Mouse (Mus musculus) gastrocnemius, postnatal 36 days (tissue): ENCODE results near the gene Adra2b. TPM values are rescaled to one million over a fixed set of nuclear protein-coding genes. Genes with fewer than 3 reads are reported as not detected.

Experiments used
- DNase-seq, 2 experiments: peaks; one replicate each; pipeline ENCODE4 v3.0.0; 2022
- intact Hi-C: fragments of 180-260 bp; cut with DNase I; formaldehyde crosslinking; loops from one replicate; pipeline ENCODE4 v1.15.1; 2025
- total RNA-seq, 2 experiments: library from RNA; stranded (reverse); gene quantifications; 2 replicates each; pipeline ENCODE4 v1.2.3; 2021

Adra2b gene
- total RNA-seq, 2 experiments from 2014 or later: 0.48 to 0.86 TPM

GRCm38 (mm10) chr2:127338416-127338815, 24.6 kb upstream of the Adra2b start, which contains the start of gene Astl:
Gene Astl (plus strand): TSS chr2:127338639.
- intact Hi-C loops: no loop called here
- DNase-seq: no peak

GRCm38 (mm10) chr2:127338833-127339232, 24.2 kb upstream of the Adra2b start:
- intact Hi-C loops: no loop called here
- DNase-seq: no peak

DNA sequence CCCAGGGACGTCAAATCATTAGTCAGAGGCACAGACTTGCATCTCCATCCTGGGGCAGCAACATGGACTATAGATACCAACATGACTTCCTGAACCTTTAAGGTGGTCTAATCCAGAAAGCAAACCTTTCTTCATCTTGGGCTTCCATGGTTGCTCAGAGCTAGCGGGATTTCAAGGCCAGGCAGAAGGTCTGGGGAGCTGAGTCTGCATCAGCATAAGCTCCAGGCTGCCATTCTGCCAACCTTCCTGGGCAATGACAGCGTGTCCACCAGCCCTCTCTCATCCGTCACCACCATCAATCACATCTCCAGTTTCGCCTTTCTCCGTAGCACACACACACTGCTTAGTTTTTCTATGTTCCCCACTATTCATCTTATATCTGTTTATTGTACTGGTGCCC, 23.7 kb upstream of the Adra2b start:
- intact Hi-C loops: no loop called here
- no peak for DNase-seq

GRCm38 (mm10) chr2:127341159-127341558, 21.8 kb upstream of the Adra2b start:
- intact Hi-C loops: loop anchor here (5.0 kb wide), 3 partner anchors 34 to 174 kb away; partner anchors contain the start of genes Ciao1 and Tmem127
- DNase-seq: peak; percentile 32 to 40

- intact Hi-C loops: no loop called here
- DNase-seq: no peak
Measured at GRCm38 (mm10) chr2:127346334-127346733, 16.7 kb upstream of the Adra2b start.

DNA sequence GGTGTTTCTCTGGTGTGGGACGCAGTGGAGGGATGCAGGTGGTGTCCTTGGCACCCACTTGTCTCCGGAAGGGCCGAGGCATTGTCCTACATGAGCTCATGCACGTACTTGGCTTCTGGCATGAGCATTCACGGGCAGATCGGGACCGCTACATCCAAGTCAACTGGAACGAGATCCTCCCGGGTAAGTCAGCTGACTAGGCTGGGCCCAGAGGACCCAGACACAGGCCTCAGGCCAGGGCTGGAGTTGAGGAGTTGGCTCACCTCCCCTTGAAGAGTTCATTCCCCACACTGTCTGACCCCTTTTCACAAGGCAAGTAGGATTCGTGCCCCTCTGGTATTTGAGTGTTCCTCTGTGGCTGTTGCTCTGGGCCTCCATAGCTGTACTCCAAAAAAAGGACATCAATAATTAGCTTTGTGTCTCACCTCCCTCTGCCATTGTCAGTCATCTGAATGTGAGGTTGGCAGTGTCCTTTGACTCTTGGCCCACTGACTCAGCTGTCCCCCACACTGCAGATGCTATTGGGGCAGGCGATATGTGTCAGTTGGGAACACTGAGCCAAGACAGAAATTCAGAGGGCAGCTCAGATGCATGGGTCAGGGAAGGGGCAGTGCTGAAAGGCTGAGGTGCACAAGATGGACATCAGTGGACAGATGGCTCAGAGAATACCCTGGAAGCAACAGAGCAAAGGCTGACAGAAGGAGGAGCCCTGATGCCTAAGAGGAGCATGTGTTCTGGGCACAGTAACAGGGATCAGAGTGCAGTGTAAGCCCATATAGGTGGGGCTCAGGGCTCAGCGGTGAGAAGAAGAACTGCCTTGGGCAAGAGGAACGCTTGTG, 15.6 kb upstream of the Adra2b start:
- intact Hi-C loops: no loop called here
- no peak for DNase-seq

DNA sequence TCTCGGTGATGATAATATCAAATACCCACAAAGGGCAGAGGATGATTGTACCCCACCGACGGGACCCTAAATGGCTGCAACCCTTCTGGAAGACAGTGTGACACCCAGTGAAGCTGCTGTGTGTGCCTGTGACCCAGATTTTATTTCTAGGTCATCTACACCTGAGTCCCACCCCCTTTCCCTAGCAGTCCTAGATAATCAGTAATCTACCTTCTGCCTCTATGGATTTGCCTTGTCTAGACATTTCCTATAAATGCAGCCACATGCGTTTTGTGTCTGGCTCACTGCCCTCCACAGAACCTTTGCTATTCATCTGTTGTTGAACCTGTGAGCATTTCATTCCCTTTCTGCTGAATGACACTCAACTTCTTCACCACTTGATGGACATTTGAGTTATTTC, 9.1 kb upstream of the Adra2b start:
- no peak for DNase-seq
- intact Hi-C loops: no loop called here

DNA sequence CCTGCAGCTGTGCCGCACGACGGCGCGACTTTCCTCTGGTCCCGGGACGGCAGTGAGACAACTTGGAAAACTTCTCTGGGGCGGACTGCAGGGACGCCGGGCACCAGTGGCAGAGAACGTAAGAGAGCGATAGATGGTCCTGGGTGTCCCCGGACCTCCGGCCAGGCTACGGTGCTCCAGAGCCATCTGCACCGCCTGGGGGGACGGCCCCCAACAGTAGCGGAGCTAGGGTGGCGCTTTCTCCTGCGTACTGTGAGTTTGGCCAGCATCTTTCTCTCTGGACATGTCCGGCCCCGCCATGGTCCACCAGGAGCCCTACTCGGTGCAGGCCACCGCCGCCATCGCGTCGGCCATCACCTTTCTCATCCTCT, 259 bp downstream of the Adra2b start:
- DNase-seq: no peak
- intact Hi-C loops: loop anchor here (2.0 to 10.0 kb wide), 2 partner anchors 70 to 192 kb away; no protein-coding TSS in a partner anchor

GRCm38 (mm10) chr2:127363696-127364095, 688 bp downstream of the Adra2b start:
- intact Hi-C loops: loop anchor here (2.0 to 10.0 kb wide), 2 partner anchors 69 to 191 kb away; no protein-coding TSS in a partner anchor

DNA sequence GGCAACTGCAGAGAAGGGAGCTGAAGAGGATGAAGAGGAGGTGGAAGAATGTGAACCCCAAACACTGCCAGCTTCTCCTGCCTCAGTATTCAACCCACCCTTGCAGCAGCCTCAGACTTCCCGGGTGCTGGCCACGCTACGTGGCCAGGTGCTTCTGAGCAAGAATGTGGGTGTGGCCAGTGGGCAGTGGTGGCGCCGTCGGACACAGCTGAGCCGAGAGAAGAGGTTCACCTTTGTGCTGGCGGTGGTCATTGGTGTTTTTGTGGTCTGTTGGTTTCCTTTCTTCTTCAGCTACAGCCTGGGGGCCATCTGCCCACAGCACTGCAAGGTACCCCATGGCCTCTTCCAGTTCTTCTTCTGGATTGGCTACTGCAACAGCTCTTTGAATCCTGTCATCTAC, 1.4 kb downstream of the Adra2b start:
- intact Hi-C loops: loop anchor here (10.0 kb wide), 1 partner anchor 190 kb away; no protein-coding TSS in a partner anchor
- no peak for DNase-seq

More at GRCm38 (mm10) chr2:127363696-127364095, 688 bp downstream of the Adra2b start:
- DNase-seq: no peak

DNA sequence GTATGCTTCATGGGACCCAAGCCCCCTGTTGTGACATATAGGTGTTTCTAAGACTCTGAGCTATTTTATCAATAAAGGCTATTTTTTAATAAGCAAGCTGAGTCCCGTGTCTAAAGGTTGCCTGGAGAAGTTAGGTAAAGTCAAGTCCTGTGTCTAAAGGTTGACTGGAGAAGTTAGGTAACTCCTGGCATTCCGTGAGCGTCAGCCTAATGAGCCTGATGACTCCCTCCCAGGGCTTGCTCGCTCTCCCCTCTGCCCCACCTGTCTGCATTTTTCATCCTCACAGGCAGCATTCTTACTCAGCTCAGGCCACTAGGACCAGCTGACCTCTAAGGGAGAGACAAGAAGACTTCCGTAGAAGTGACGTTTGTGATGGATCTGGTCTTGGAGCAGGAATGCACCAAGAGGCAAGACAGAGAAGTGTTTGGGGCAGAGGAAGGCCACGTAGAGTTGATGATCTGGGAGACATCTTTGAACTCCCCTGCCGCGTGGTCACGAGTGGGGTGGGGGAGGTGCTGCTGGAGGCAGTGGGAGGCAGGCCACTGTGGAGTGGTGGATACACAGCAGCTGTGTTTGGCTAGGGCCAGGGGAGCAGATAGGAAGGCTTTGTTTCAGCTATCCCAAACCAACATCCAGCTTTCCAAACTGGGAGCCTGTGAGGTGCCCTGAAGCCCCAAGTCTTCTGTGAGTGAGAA, 4.3 kb downstream of the Adra2b start:
- intact Hi-C loops: loop anchor here (10.0 kb wide), 1 partner anchor 188 kb away; no protein-coding TSS in a partner anchor
- DNase-seq: no peak

GRCm38 (mm10) chr2:127369703-127370376, 6.8 kb downstream of the Adra2b start:
- intact Hi-C loops: loop anchor here (10.0 kb wide), 1 partner anchor 185 kb away; no protein-coding TSS in a partner anchor
- DNase-seq: no peak

- intact Hi-C loops: no loop called here
- DNase-seq: no peak
Measured at GRCm38 (mm10) chr2:127370561-127371483, 7.8 kb downstream of the Adra2b start.

DNA sequence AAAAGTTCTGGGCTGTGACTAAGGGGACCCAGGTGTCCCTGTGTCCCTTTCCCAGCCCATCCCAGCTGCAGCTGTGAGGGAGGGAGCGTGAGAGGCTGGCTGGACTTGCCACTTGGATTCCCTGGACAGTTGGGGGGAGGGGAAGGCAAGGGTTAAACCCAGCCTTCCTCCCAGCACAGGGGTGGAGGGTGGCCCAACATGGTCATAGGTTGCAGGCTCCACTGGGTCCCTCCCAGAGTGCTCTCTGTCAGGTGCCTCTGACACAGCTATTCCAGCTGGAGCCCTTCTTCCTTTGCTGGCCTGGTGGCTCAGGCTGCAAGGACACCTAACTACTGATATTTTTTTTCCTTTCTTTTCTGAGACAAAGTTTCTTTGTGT, 8.5 kb downstream of the Adra2b start:
- intact Hi-C loops: no loop called here
- DNase-seq: no peak

DNA sequence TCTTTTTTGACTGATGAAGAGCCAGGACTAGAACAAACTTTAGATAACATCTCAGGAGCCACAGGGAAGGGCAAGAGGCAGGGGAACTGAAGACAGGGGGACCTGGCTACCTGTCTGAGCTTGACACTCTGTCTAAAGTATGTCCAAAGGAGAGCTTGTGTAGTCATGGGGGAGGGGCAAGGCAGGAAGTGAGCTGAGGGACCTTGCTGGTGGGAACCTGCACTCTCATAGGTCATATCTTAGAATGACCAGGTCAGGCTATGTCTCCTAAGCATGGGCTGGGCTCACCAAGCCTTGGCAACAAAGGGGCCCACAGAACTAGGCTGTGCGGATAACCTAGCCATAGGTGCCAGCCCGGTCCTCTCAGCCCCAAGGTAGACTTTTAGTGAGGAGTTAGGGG, 9.1 kb downstream of the Adra2b start:
- intact Hi-C loops: no loop called here
- no peak for DNase-seq

- no peak for DNase-seq
- intact Hi-C loops: no loop called here
Measured at GRCm38 (mm10) chr2:127374131-127374530, 11.1 kb downstream of the Adra2b start.

DNA sequence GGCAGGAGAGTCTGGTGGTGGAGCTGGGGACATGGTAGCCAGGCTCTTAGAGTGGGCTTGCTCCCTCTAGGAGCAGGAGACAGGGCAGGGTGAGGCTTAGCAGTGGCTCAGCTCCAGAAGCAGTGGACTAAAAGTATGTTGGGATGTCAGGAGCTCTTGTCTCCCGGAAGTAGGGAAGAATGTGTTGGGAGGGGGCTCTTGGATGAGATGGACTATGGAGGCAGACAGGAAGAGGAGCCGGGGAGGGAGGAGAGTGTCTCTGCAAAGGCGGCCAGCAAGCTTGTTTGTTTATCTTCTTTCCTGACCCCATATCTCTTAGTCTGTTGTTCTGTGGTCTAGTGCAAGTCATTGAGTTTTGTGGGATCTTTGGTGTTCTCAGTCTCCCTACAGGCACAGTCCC, 12.1 kb downstream of the Adra2b start:
- intact Hi-C loops: no loop called here

GRCm38 (mm10) chr2:127375759-127376341, 12.8 kb downstream of the Adra2b start:
- DNase-seq: no peak
- intact Hi-C loops: no loop called here

More for the DNA sequence above, 12.1 kb downstream of the Adra2b start:
- DNase-seq: no peak

GRCm38 (mm10) chr2:127376423-127377051, 13.5 kb downstream of the Adra2b start:
- intact Hi-C loops: no loop called here
- DNase-seq: no peak
